Mouse (Mus musculus): ENCODE measurements around the gene Pms2.

DNA sequence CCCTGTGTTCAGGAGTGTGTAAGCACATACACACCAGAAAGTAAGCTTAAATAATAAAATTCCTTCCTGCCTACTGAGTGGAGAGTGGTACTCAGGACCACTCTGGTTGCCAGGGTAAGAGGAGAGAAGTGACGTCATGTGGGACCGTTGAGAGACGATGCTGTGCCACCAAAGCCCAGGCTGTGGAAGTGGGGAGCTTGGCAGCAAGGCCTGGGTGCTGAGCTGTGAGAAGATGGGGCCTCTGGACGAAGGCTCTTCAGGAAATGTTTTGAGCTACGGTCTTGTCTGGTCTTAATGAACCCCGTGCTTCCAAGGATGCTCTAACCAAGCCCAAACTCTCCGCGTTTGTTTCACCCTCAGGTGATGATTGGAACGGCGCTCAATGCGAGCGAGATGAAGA lies 20.9 kb downstream of the Pms2 start:
- TF ChIP-seq CTCF (conservative IDR thresholded peaks at IDR 0.05; ENCODE audit: low read length) (no peak), NANOG (IDR thresholded peaks at IDR 0.05; ENCODE audit: borderline replicate concordance, low read length) (no peak), POU5F1 (IDR thresholded peaks at IDR 0.05; ENCODE audit: borderline replicate concordance, low read length) (no peak)
